Mouse (Mus musculus): ENCODE results near the gene Phgr1.

- TF ChIP-seq POLR2A (IDR thresholded peaks at IDR 0.05; ENCODE audit: extremely low read depth, insufficient read depth, low read length) = no peak
- TF ChIP-seq CTCF (IDR thresholded peaks at IDR 0.05; ENCODE audit: low read depth, low read length) = peak; percentile 84
Observed at GRCm38 (mm10) chr2:118730622-118730915, 42.0 kb upstream of the Phgr1 start.

All from liver, adult 2 months (tissue).